Mouse (Mus musculus): ENCODE measurements around the gene Farsa. TPM values are rescaled to one million over a fixed set of nuclear protein-coding genes. Genes with fewer than 3 reads are reported as not detected.
A peak's percentile ranks its signal among the peaks of the same experiment; 100 is the strongest.

The Farsa gene
- polyA plus RNA-seq (2015; fragmentation: Nextera tagmentation; extraction: Ambion mirVana) = 102 and 104 TPM in 2 replicates

DNA sequence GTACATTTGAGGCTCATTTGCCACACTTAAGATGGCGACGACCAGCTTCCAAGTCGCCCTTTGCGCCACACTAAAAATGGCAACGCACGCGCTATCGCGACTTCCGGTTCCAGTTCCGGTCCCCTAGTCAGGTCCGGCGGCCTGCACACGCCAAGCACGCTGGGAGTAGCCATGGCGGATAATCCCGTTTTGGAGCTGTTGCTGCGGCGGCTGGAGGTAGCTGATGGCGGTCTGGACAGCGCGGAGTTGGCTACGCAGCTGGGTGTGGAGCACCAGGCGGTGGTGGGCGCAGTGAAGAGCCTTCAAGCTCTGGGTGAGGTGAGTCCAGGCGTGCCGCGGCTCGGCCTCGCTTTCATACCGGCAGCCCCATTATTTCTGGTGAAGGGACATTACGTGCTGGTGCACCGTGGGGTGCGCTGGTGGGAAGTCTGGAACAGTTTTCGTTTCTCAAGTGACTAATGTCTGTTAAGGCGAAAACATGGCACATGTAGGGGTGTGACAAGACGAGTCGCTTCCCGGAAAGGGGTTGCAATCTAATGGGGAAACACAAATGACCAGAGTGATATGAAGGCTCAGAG lies at the start of gene Farsa:
TSS of gene Farsa (plus strand) at position 126 of the 578 bp plus-strand sequence.
- Histone ChIP-seq H3K4me3 (peak within 1 kb of the TSS; percentile 90), H3K4me2 (peak within 1 kb of the TSS; percentile 97), H3K27me3 (peaks cover 3% of the 10 kb centered on the region; the same call in 1 of the 2 replicates), H3K36me3 (peaks cover 30% of the 10 kb centered on the region), H3K9me3 (no peaks in the 10 kb centered on the region), H3K4me1 (replicated peaks) (peaks cover 23% of the 10 kb centered on the region), H3K27ac (replicated peaks) (peak within 1 kb of the TSS; percentile 79), H3K9ac (peak within 1 kb of the TSS; percentile 91)
- under 1% methylated on average over 39 of the region's 39 CpGs for WGBS
- ATAC-seq (ENCODE audit: low read depth) = peak; percentile 93

- WGBS = 57% methylated on average over 12 of the region's 12 CpGs
- Histone ChIP-seq H3K4me1 (replicated peaks) (peaks cover 53% of the 10 kb centered on the region), H3K4me2 (no peak overlapping the region), H3K9me3 (no peaks in the 10 kb centered on the region), H3K27me3 (peaks cover 66% of the 10 kb centered on the region), H3K9ac (0 out of 2 replicates have a peak overlapping the region, but pooled peaks have one; percentile 31), H3K4me3 (no peak overlapping the region), H3K36me3 (no peaks in the 10 kb centered on the region), H3K27ac (replicated peaks) (peak overlapping the region; percentile 80)
- ATAC-seq (ENCODE audit: low read depth) = 0 out of 2 replicates have a peak, but pooled peaks have one; percentile 12
Observed at GRCm38 (mm10) chr8:84809109-84809940, 47.5 kb upstream of the Farsa start.

GRCm38 (mm10) chr8:84809941-84810280 lies 46.9 kb upstream of the Farsa start:
- H3K4me1 ChIP-seq (replicated peaks) = peaks cover 59% of the 10 kb centered on the region
- H3K9ac ChIP-seq = no peak overlapping the region
- H3K27me3 ChIP-seq = peaks cover 60% of the 10 kb centered on the region
- H3K4me3 ChIP-seq = no peak overlapping the region
- H3K36me3 ChIP-seq = no peaks in the 10 kb centered on the region
- no peak overlapping the region for H3K4me2 ChIP-seq
- WGBS = 68% methylated on average over 5 of the region's 5 CpGs
- H3K27ac ChIP-seq (replicated peaks) = 0 out of 2 replicates have a peak overlapping the region, but pooled peaks have one; percentile 80
- H3K9me3 ChIP-seq = no peaks in the 10 kb centered on the region
- ATAC-seq (ENCODE audit: low read depth) = no peak

DNA sequence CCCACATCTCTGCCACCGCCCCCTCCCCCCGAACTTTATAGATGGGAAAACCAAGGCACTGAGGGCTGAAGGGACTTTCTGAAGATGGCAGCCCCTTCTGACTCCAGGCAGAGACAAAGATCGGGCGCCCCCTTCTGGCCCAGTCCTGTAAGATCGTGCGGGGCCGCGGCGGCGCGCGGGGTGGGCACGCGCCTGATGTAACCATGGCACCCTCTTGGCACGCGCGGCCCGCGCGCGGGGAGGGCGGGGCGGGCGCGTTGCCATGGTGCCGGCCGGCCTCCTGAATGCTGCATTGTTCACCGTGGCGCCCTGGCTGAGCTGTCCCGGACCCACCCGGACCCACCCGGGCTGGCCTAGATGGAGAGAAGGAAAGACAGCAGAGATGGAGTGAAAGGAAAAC lies 45.9 kb upstream of the Farsa start:
- Histone ChIP-seq H3K9ac (peak overlapping the region; percentile 58), H3K36me3 (no peaks in the 10 kb centered on the region), H3K4me2 (peak overlapping the region; percentile 55), H3K27ac (replicated peaks) (peak overlapping the region; percentile 76), H3K9me3 (no peaks in the 10 kb centered on the region), H3K4me1 (replicated peaks) (peaks cover 68% of the 10 kb centered on the region), H3K27me3 (peaks cover 50% of the 10 kb centered on the region), H3K4me3 (peak overlapping the region; percentile 31)
- 0% methylated on average over 32 of the region's 32 CpGs for WGBS
- ATAC-seq (ENCODE audit: low read depth) = peak; percentile 79

DNA sequence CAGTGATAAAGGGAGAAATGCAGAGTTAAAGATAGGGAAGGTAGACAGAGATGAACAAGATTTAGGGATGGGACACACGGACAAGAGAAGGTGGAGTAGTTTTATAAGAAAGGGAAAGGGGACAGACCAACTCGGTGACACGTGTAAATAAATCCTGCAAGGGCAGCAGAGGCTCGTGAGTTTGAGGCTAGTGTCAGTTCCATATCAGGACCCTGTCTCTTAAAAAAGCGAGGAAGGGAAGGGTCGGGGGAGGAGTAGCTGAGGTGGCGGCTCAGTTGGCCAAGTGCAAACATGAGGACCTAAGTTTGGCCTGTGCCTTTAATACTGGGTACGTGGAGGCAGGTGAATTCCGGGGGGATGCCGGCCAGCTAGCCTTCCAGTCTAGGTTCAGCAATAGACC lies 45.5 kb upstream of the Farsa start:
- no peak for ATAC-seq (ENCODE audit: low read depth)
- Histone ChIP-seq H3K4me1 (replicated peaks) (peaks cover 69% of the 10 kb centered on the region), H3K4me2 (peak overlapping the region; percentile 55), H3K4me3 (peak overlapping the region; percentile 31), H3K9ac (peak overlapping the region; percentile 58), H3K36me3 (no peaks in the 10 kb centered on the region), H3K9me3 (no peaks in the 10 kb centered on the region), H3K27ac (replicated peaks) (peak overlapping the region; percentile 76), H3K27me3 (peaks cover 46% of the 10 kb centered on the region)
- WGBS = 19% methylated on average over 10 of the region's 10 CpGs

GRCm38 (mm10) chr8:84813059-84813458 lies 43.7 kb upstream of the Farsa start:
- H3K27me3 ChIP-seq = peaks cover 31% of the 10 kb centered on the region
- H3K9me3 ChIP-seq = no peaks in the 10 kb centered on the region
- ATAC-seq (ENCODE audit: low read depth) = no peak
- H3K4me2 ChIP-seq = no peak overlapping the region
- peak overlapping the region; percentile 83; the same call in 1 of the 2 replicates for H3K27ac ChIP-seq (replicated peaks)
- H3K36me3 ChIP-seq = no peaks in the 10 kb centered on the region
- peaks cover 69% of the 10 kb centered on the region for H3K4me1 ChIP-seq (replicated peaks)
- no peak overlapping the region for H3K9ac ChIP-seq
- H3K4me3 ChIP-seq = no peak overlapping the region
- 2% methylated on average over 5 of the region's 5 CpGs for WGBS

DNA sequence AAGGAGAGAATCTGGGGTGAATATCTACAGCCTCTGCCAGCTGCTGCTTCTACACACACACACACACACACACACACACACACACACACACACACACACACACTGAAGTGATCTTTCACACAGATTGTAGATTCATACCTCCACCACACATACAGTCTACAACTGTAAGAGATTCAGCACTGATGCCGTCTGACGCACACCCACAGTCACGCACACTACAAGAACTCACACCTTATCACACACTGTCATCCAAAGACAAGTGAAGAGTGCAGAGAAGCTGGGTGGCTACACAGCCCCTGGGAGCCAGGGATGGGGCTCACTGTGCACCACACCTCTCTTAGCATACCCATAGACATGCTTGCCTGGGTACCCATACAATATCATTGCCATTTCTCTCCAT lies 43.0 kb upstream of the Farsa start:
- H3K9me3 ChIP-seq = no peaks in the 10 kb centered on the region
- no peak overlapping the region for H3K4me3 ChIP-seq
- 90% methylated on average over 3 of the region's 3 CpGs for WGBS
- H3K27ac ChIP-seq (replicated peaks) = peak overlapping the region; percentile 83
- H3K27me3 ChIP-seq = peaks cover 23% of the 10 kb centered on the region
- H3K4me2 ChIP-seq = no peak overlapping the region
- peak overlapping the region; percentile 53 for H3K9ac ChIP-seq
- ATAC-seq (ENCODE audit: low read depth) = no peak
- no peaks in the 10 kb centered on the region for H3K36me3 ChIP-seq
- H3K4me1 ChIP-seq (replicated peaks) = peaks cover 63% of the 10 kb centered on the region

DNA sequence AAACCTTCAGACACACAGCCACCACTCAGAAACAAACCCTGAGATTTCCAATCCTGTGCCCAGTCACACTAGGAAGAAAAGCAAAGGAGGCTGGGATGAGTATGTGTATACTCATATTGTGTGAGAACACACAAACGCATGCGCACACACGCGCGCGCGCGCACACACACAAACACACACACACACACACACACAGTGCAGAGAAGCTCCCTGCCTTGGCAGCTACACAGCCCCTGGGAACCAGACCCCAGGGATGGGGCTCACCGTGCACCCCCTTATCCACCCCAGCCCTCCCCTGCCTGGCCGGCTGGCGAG lies 42.6 kb upstream of the Farsa start:
- Histone ChIP-seq H3K9ac (peak overlapping the region; percentile 53), H3K4me1 (replicated peaks) (peaks cover 59% of the 10 kb centered on the region), H3K27ac (replicated peaks) (peak overlapping the region; percentile 83), H3K4me2 (no peak overlapping the region), H3K4me3 (no peak overlapping the region), H3K36me3 (no peaks in the 10 kb centered on the region), H3K9me3 (no peaks in the 10 kb centered on the region), H3K27me3 (peaks cover 19% of the 10 kb centered on the region)
- WGBS = 79% methylated on average over 11 of the region's 11 CpGs
- peak; percentile 22; the same call in 1 of the 2 replicates for ATAC-seq (ENCODE audit: low read depth)

- peak overlapping the region; percentile 10 for H3K4me2 ChIP-seq
- peak; percentile 51 for ATAC-seq (ENCODE audit: low read depth)
Observed at GRCm38 (mm10) chr8:84814555-84815441, 42.0 kb upstream of the Farsa start.

DNA sequence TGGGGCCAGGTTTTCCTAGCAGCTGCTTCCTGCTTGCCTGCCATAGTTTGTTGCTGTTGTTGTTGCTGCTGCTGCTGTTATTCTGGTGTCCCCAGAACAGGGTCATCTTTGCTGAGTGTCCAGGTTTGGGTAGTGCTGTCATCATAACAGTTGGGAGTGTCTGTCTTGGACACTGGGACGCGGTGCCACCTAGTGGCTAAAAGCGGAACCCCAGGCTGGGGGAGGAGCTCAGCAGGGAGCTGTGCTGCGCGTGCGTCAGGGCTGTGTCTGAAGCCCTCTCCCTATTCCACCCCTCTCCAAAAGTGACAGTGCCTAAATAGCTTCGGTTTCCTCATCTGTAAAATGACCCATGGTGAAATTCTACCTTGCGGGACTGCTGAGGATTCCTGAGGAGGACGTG lies 41.2 kb upstream of the Farsa start:
- Histone ChIP-seq H3K4me2 (0 out of 2 replicates have a peak overlapping the region, but pooled peaks have one; percentile 10), H3K36me3 (no peaks in the 10 kb centered on the region), H3K9me3 (no peaks in the 10 kb centered on the region), H3K9ac (peak overlapping the region; percentile 53; the same call in 1 of the 2 replicates), H3K27me3 (peaks cover 12% of the 10 kb centered on the region), H3K4me1 (replicated peaks) (peaks cover 48% of the 10 kb centered on the region), H3K4me3 (no peak overlapping the region), H3K27ac (replicated peaks) (peak overlapping the region; percentile 83)
- peak; percentile 34; the same call in 1 of the 2 replicates for ATAC-seq (ENCODE audit: low read depth)
- WGBS = 11% methylated on average over 9 of the region's 9 CpGs

More at GRCm38 (mm10) chr8:84814555-84815441, 42.0 kb upstream of the Farsa start:
- Histone ChIP-seq H3K27me3 (peaks cover 13% of the 10 kb centered on the region), H3K9me3 (no peaks in the 10 kb centered on the region), H3K27ac (replicated peaks) (peak overlapping the region; percentile 83), H3K4me3 (no peak overlapping the region), H3K36me3 (no peaks in the 10 kb centered on the region), H3K9ac (peak overlapping the region; percentile 53), H3K4me1 (replicated peaks) (peaks cover 53% of the 10 kb centered on the region)
- WGBS = 40% methylated on average over 19 of the region's 19 CpGs

GRCm38 (mm10) chr8:84816117-84816516 lies 40.7 kb upstream of the Farsa start:
- ATAC-seq (ENCODE audit: low read depth) = no peak
- peak overlapping the region; percentile 83; the same call in 1 of the 2 replicates for H3K27ac ChIP-seq (replicated peaks)
- WGBS = 76% methylated on average over 17 of the region's 17 CpGs

More at GRCm38 (mm10) chr8:84816117-84816516, 40.7 kb upstream of the Farsa start:
- no peak overlapping the region for H3K4me2 ChIP-seq
- H3K4me3 ChIP-seq = no peak overlapping the region
- H3K4me1 ChIP-seq (replicated peaks) = peaks cover 43% of the 10 kb centered on the region
- no peaks in the 10 kb centered on the region for H3K36me3 ChIP-seq
- H3K9me3 ChIP-seq = no peaks in the 10 kb centered on the region
- H3K9ac ChIP-seq = no peak overlapping the region
- peaks cover 12% of the 10 kb centered on the region for H3K27me3 ChIP-seq
